ENCODE assay signal across 7 mouse cellular contexts in genomic region chr11:94870341-94870740, GRCm38 (mm10).
A peak's percentile ranks its signal among the peaks of the same experiment; 100 is the strongest.
DNase-seq lines count a peak whose midpoint lies in the region; TF ChIP-seq lines count a peak whose summit lies in the region.

No protein-coding gene starts in this region.

- no peaks in the 10 kb centered on the region for H3K79me3 ChIP-seq in C2C12 (ENCODE audit: low read depth)

- no peaks in the 10 kb centered on the region for H3K4me1 ChIP-seq in cerebellum, adult 2 months (ENCODE audit: control insufficient read depth, insufficient read depth, low read length)
- peaks cover 3% of the 10 kb centered on the region; the same call in 1 of the 2 replicates for H3K4me1 ChIP-seq in lung, adult 2 months (ENCODE audit: control insufficient read depth, insufficient read depth, low read length)

- H3K79me2 ChIP-seq in C2C12 (ENCODE audit: control insufficient read depth, insufficient read depth): no peaks in the 10 kb centered on the region

- DNase-seq in ES-CJ7 (ENCODE audit: low read depth, low spot score): peak; percentile 75
- DNase-seq in cerebellum, adult 2 months: peak in 1 of 2 experiments; percentile 46
- DNase-seq in gastrocnemius, adult 2 months: peak; percentile 76
- DNase-seq in kidney, postnatal 14 days: peak; percentile 72
- DNase-seq in lung, adult 2 months: peak; percentile 67
- DNase-seq in skeletal muscle tissue, adult 2 months (ENCODE audit: low read depth, low spot score): peak; percentile 34

- H3K4me3 ChIP-seq in C2C12 (ENCODE audit: insufficient read depth, poor library complexity, severe bottlenecking): no peak overlapping the region
- H3K4me3 ChIP-seq in cerebellum, adult 2 months (replicated peaks; ENCODE audit: insufficient read depth, low read depth, low read length): no peak overlapping the region
- H3K4me3 ChIP-seq in gastrocnemius, adult 2 months: peak overlapping the region; percentile 2; the same call in 1 of the 2 replicates
- H3K4me3 ChIP-seq in lung, adult 2 months (replicated peaks; ENCODE audit: extremely low read depth, low read depth, low read length): no peak overlapping the region

- peak; percentile 1 for TF ChIP-seq CTCF in C2C12 (IDR thresholded peaks at IDR 0.05; ENCODE audit: control insufficient read depth, insufficient read depth, insufficient read length)
- peak; percentile 49; the same call in 1 of the 2 replicates for TF ChIP-seq CTCF in cerebellum, adult 2 months (IDR thresholded peaks at IDR 0.05; ENCODE audit: borderline replicate concordance, insufficient read depth, low read depth, low read length)
- peak; percentile 84 for TF ChIP-seq CTCF in gastrocnemius, adult 2 months (IDR thresholded peaks at IDR 0.05)
- peak; percentile 69 for TF ChIP-seq CTCF in lung, adult 2 months (IDR thresholded peaks at IDR 0.05; ENCODE audit: insufficient read depth, low read length)

- H3K27me3 ChIP-seq in C2C12 (ENCODE audit: control insufficient read depth, insufficient read depth, insufficient read length): no peaks in the 10 kb centered on the region
- H3K27me3 ChIP-seq in cerebellum, adult 2 months (ENCODE audit: control insufficient read depth, insufficient read depth, low read length): no peaks in the 10 kb centered on the region

- 0% methylated on average over 1 of the region's 1 CpGs for WGBS in cerebellum, adult 2 months
- 0% methylated on average over 1 of the region's 1 CpGs for WGBS in lung, adult 2 months

- H3K27ac ChIP-seq in cerebellum, adult 2 months (ENCODE audit: insufficient read depth, low read length): no peak overlapping the region
- H3K27ac ChIP-seq in gastrocnemius, adult 2 months: peak overlapping the region; percentile 65

- intact Hi-C loops in gastrocnemius, adult 2 months (cut with DNase I): no loop called here

- H3K36me3 ChIP-seq in C2C12 (ENCODE audit: control insufficient read depth, insufficient read depth): no peaks in the 10 kb centered on the region

- TF ChIP-seq POLR2A in cerebellum, adult 2 months (IDR thresholded peaks at IDR 0.05; ENCODE audit: borderline replicate concordance, insufficient read depth, low read length): no peak
- TF ChIP-seq POLR2A in lung, adult 2 months (IDR thresholded peaks at IDR 0.05; ENCODE audit: borderline replicate concordance, extremely low read depth, low read depth, low read length): no peak

- no peak overlapping the region for H3ac ChIP-seq in C2C12 (ENCODE audit: control insufficient read depth, insufficient read length, low read depth)

TF ChIP-seq in C2C12, 6 proteins besides CTCF, POLR2A, EP300 and RAD21:
- TF ChIP-seq CEBPB (IDR thresholded peaks at IDR 0.05; ENCODE audit: low read depth): no peak
- no peak for TF ChIP-seq MAX (IDR thresholded peaks at IDR 0.05)

Comparison
In these comparisons a context has a peak if more than half of its experiments do, and no peak if none do; other contexts are left out.
1. CTCF ChIP-seq: peak in every context shown above with its lines; median percentile 84 in gastrocnemius, adult 2 months; 69 in lung, adult 2 months; 49 in cerebellum, adult 2 months; 1 in C2C12.